Mouse (Mus musculus): ENCODE measurements around the gene Gm17693. TPM values are rescaled to one million over a fixed set of nuclear protein-coding genes. Genes with fewer than 3 reads are reported as not detected.

The Gm17693 gene
- total RNA-seq (2023): not detected in 2 replicates

GRCm38 (mm10) chrX:125705144-125705543 lies at the start of gene Gm17693:
TSS of gene Gm17693 (plus strand) at chrX:125705444.

